Mouse (Mus musculus) liver, embryonic 14.5 days (tissue): ENCODE results near the gene Gng2.

Experiments
- CTCF ChIP-seq: IDR thresholded peaks from 2 replicates; pipeline ENCODE4 v1.5.1; 2016; ENCODE audit warnings: antibody characterized with exemption, low read depth, control low read depth
- EP300 ChIP-seq: IDR thresholded peaks from 2 replicates; pipeline ENCODE4 v1.6.1; 2016; ENCODE audit warnings: antibody characterized with exemption, low read depth

GRCm38 (mm10) chr14:19961924-19962915 lies 15.2 kb downstream of the Gng2 start:
- TF ChIP-seq CTCF: no peak
- no peak for TF ChIP-seq EP300
